Mouse (Mus musculus): ENCODE measurements around the gene Hmgcl. TPM values are rescaled to one million over a fixed set of nuclear protein-coding genes. Genes with fewer than 3 reads are reported as not detected.

Hmgcl gene
- polyA plus RNA-seq, 1 experiment from 2014 or later = 80.2 TPM

- no peak overlapping the region for H3K4me3 ChIP-seq (replicated peaks)
- H3K4me1 ChIP-seq = peaks cover 10% of the 10 kb centered on the region
- no peaks in the 10 kb centered on the region for H3K27me3 ChIP-seq
- H3K36me3 ChIP-seq = peaks cover 9% of the 10 kb centered on the region
- H3K4me2 ChIP-seq = no peak overlapping the region
- no peak for ATAC-seq (replicated peaks; ENCODE audit: low FRiP score)
- H3K9me3 ChIP-seq (replicated peaks) = no peaks in the 10 kb centered on the region
- 67% methylated on average over 13 of the region's 13 CpGs for WGBS
- no peak overlapping the region for H3K9ac ChIP-seq
- no peak overlapping the region for H3K27ac ChIP-seq
These were observed 27.5 kb upstream of the Hmgcl start for GRCm38 (mm10) chr4:135918635-135919279.

- Histone ChIP-seq H3K27ac (no peak overlapping the region), H3K4me1 (peaks cover 10% of the 10 kb centered on the region), H3K4me2 (no peak overlapping the region), H3K4me3 (replicated peaks) (no peak overlapping the region), H3K27me3 (no peaks in the 10 kb centered on the region), H3K9ac (no peak overlapping the region), H3K9me3 (replicated peaks) (no peaks in the 10 kb centered on the region), H3K36me3 (peaks cover 13% of the 10 kb centered on the region)
- no peak for ATAC-seq (replicated peaks; ENCODE audit: low FRiP score)
- 88% methylated on average over 3 of the region's 3 CpGs for WGBS
These were observed 27.0 kb upstream of the Hmgcl start for GRCm38 (mm10) chr4:135919280-135919639.

DNA sequence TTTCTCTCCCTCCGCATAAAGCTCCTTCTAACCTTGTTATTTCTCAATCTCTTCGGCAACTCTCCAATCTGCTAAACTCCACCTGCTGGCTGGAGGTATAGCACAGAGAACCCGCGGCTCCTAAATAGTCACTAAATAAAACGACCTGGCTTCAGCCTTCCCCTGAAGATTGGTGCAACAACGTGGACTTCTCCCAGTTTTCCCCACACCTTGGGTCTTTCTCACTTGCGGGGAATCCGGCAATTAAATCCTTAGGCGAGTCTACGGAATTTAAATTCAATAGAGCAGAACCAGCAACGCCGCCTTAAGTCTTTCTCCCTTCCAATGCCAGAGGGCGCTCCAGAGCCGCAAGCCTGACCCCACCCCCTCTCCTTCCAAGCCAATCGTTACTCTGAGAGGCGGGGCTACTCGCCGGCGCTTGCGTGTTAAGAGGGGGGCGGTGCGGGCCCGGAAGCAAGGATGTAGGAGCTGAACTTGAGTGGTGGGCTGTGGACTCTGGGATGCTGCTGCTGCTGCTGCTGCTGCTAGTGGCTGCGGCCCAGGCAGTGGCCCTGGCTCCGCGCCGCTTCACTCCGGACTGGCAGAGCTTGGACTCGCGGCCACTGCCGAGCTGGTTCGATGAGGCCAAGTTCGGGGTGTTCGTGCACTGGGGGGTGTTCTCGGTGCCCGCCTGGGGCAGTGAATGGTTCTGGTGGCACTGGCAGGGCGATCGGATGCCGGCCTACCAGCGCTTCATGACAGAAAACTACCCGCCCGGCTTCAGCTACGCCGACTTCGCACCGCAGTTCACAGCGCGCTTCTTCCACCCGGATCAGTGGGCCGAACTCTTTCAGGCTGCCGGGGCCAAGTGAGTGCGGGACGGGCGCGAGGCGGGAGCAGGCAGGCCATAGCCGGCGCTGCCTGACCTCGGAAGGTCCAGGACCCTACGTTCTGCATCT lies 25.7 kb upstream of the Hmgcl start, which contains the start of gene Fuca1:
TSS of gene Fuca1 (plus strand) at position 432 of the 938 bp plus-strand sequence.
- ATAC-seq (replicated peaks; ENCODE audit: low FRiP score) = peak; percentile 97
- Histone ChIP-seq H3K9me3 (replicated peaks) (no peaks in the 10 kb centered on the region), H3K4me3 (replicated peaks) (peak within 1 kb of the TSS; percentile 83), H3K36me3 (peaks cover 20% of the 10 kb centered on the region), H3K27me3 (no peaks in the 10 kb centered on the region), H3K9ac (peak within 1 kb of the TSS; percentile 76), H3K27ac (peak within 1 kb of the TSS; percentile 89), H3K4me2 (peak within 1 kb of the TSS; percentile 92), H3K4me1 (peaks cover 10% of the 10 kb centered on the region)
- WGBS = 2% methylated on average over 60 of the region's 60 CpGs

DNA sequence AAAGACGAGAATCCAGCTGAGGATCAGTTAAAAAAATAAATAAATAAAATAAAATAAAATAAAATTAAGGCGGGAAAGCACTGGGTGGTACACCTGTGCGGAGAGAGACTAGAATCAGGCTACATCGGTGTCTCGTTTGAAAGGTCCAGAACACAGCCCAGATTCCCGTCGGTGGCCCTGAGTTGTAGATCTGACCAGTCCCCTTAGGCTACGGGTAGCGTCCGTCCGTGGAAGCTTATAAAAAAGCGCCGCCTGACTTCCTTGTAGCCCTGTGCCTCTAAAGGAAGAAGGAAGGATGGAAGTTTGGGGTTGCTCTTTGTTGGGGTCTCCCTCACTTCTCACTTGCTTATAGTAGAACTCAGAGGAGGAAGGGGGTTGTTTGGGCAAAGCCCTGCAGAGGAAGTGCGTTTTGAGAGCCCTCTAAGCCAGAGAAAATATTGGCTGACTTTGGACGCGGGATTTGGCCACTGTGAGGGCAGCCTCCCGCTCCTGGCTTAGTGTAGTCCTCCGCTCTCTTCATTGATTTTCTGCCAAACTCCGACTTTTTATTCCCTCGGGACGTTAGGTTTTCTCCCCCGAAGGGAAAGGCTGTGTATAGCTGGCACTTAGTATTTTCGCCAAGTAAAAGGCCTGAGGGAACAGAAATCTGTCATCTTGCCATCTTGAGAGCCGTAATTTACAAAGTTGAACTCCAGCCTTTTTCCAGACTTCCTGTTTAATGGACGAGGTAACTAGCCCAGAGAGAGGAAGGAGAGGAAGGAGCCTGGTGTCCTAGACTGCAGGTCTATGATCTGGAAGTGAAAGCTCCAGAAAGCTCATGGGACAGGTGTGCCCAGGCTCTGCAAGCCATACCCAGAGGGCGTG lies 24.8 kb upstream of the Hmgcl start:
- WGBS = 4% methylated on average over 26 of the region's 26 CpGs
- peak overlapping the region; percentile 89 for H3K27ac ChIP-seq
- H3K4me3 ChIP-seq (replicated peaks) = peak overlapping the region; percentile 83
- H3K36me3 ChIP-seq = peaks cover 29% of the 10 kb centered on the region
- no peaks in the 10 kb centered on the region for H3K27me3 ChIP-seq
- no peaks in the 10 kb centered on the region for H3K9me3 ChIP-seq (replicated peaks)
- no peak for ATAC-seq (replicated peaks; ENCODE audit: low FRiP score)
- peak overlapping the region; percentile 76 for H3K9ac ChIP-seq
- peaks cover 10% of the 10 kb centered on the region for H3K4me1 ChIP-seq
- peak overlapping the region; percentile 92 for H3K4me2 ChIP-seq

DNA sequence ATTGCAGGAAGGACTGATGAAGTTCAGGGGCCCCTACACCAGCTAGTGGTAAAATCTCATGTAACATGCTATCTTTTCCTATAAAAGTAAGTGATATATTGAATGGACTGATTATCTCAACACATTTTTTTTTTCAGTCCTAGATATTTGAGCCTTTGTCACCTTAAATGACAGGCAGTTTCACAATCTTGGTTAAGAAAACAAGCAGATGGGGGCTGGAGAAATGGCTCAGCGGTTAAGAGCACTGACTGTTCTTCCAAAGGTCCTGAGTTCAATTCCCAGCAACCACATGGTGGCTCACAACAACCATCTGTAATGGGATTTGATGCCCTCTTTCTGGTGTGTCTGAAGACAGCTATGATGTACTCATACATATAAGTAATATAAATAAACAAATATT lies 24.1 kb upstream of the Hmgcl start:
- Histone ChIP-seq H3K27ac (0 out of 2 replicates have a peak overlapping the region, but pooled peaks have one; percentile 89), H3K36me3 (peaks cover 31% of the 10 kb centered on the region), H3K9ac (peak overlapping the region; percentile 76; the same call in 1 of the 2 replicates), H3K27me3 (no peaks in the 10 kb centered on the region), H3K4me1 (peaks cover 10% of the 10 kb centered on the region), H3K9me3 (replicated peaks) (no peaks in the 10 kb centered on the region), H3K4me2 (peak overlapping the region; percentile 92), H3K4me3 (replicated peaks) (peak overlapping the region; percentile 83; the same call in 1 of the 2 replicates)
- no peak for ATAC-seq (replicated peaks; ENCODE audit: low FRiP score)
- 52% methylated on average over 1 of the region's 1 CpGs for WGBS

DNA sequence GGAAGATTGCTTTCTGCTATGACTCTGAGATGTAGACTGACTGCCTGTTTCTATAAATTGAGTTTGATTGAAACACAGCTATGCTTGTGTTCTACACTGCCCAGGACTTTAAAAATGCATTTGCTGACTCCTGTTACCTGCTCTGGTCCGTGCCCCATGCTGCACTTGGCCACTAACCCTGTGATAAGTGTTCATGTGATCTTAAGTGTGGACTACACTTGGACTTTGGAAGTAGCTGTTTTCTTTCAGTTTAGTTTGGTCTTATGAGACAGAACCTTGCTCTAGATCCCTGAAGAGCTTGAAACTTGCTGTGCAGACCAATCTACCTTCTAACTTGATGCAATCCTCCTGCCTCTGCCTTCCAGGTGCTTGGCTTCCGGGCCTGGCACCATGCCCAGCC lies 21.8 kb upstream of the Hmgcl start:
- H3K9me3 ChIP-seq (replicated peaks) = no peaks in the 10 kb centered on the region
- H3K4me2 ChIP-seq = no peak overlapping the region
- 90% methylated on average over 2 of the region's 2 CpGs for WGBS
- ATAC-seq (replicated peaks; ENCODE audit: low FRiP score) = no peak
- H3K27ac ChIP-seq = no peak overlapping the region
- H3K4me1 ChIP-seq = peaks cover 10% of the 10 kb centered on the region
- no peaks in the 10 kb centered on the region for H3K27me3 ChIP-seq
- H3K36me3 ChIP-seq = peaks cover 37% of the 10 kb centered on the region
- H3K4me3 ChIP-seq (replicated peaks) = no peak overlapping the region
- no peak overlapping the region for H3K9ac ChIP-seq

GRCm38 (mm10) chr4:135925341-135925740 lies 20.9 kb upstream of the Hmgcl start:
- H3K36me3 ChIP-seq = peaks cover 44% of the 10 kb centered on the region
- H3K4me2 ChIP-seq = no peak overlapping the region
- no peak overlapping the region for H3K4me3 ChIP-seq (replicated peaks)
- no peaks in the 10 kb centered on the region for H3K9me3 ChIP-seq (replicated peaks)
- H3K27me3 ChIP-seq = no peaks in the 10 kb centered on the region
- peaks cover 10% of the 10 kb centered on the region for H3K4me1 ChIP-seq
- 93% methylated on average over 5 of the region's 5 CpGs for WGBS
- H3K9ac ChIP-seq = no peak overlapping the region
- no peak overlapping the region for H3K27ac ChIP-seq
- ATAC-seq (replicated peaks; ENCODE audit: low FRiP score) = no peak

- Histone ChIP-seq H3K4me3 (replicated peaks) (no peak overlapping the region), H3K4me1 (peaks cover 9% of the 10 kb centered on the region), H3K27ac (no peak overlapping the region), H3K27me3 (no peaks in the 10 kb centered on the region), H3K4me2 (no peak overlapping the region), H3K9me3 (replicated peaks) (no peaks in the 10 kb centered on the region), H3K9ac (no peak overlapping the region), H3K36me3 (peaks cover 54% of the 10 kb centered on the region)
- 86% methylated on average over 10 of the region's 10 CpGs for WGBS
- ATAC-seq (replicated peaks; ENCODE audit: low FRiP score) = no peak
These were observed 19.9 kb upstream of the Hmgcl start for GRCm38 (mm10) chr4:135926195-135926808.

GRCm38 (mm10) chr4:135926861-135927260 lies 19.4 kb upstream of the Hmgcl start:
- Histone ChIP-seq H3K27ac (no peak overlapping the region), H3K9ac (no peak overlapping the region), H3K9me3 (replicated peaks) (no peaks in the 10 kb centered on the region), H3K4me1 (peaks cover 4% of the 10 kb centered on the region), H3K36me3 (peaks cover 58% of the 10 kb centered on the region), H3K4me3 (replicated peaks) (no peak overlapping the region), H3K4me2 (no peak overlapping the region), H3K27me3 (no peaks in the 10 kb centered on the region)
- 87% methylated on average over 3 of the region's 3 CpGs for WGBS
- ATAC-seq (replicated peaks; ENCODE audit: low FRiP score) = no peak

DNA sequence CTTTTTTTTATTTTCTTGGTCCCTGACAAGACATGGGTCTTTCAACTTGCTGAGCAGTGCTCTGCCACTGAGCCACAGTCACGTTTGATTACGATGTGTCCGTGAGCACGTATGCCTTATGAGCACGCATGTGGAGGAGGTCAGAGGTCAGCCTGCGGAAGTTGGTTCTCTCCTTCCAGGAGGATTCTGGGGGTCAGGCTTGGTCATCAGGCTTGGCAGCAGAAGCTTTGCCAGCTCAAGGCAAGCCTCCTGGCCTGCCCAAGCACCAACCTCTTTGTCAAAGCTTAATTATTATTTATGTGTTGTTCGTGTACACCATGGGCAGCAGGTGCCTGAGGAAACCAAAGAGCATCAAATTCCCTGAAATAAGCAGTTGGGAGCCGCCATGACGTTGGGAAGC lies 17.9 kb upstream of the Hmgcl start:
- no peaks in the 10 kb centered on the region for H3K27me3 ChIP-seq
- H3K4me2 ChIP-seq = no peak overlapping the region
- no peaks in the 10 kb centered on the region; the same call in 1 of the 2 replicates for H3K4me1 ChIP-seq
- 78% methylated on average over 9 of the region's 9 CpGs for WGBS
- ATAC-seq (replicated peaks; ENCODE audit: low FRiP score) = no peak
- H3K27ac ChIP-seq = no peak overlapping the region
- H3K4me3 ChIP-seq (replicated peaks) = no peak overlapping the region
- H3K9ac ChIP-seq = no peak overlapping the region
- H3K36me3 ChIP-seq = peaks cover 66% of the 10 kb centered on the region
- H3K9me3 ChIP-seq (replicated peaks) = no peaks in the 10 kb centered on the region

GRCm38 (mm10) chr4:135929405-135929804 lies 16.8 kb upstream of the Hmgcl start:
- no peak overlapping the region for H3K27ac ChIP-seq
- H3K9ac ChIP-seq = no peak overlapping the region
- no peaks in the 10 kb centered on the region for H3K9me3 ChIP-seq (replicated peaks)
- H3K4me2 ChIP-seq = no peak overlapping the region
- H3K36me3 ChIP-seq = peaks cover 66% of the 10 kb centered on the region
- H3K4me3 ChIP-seq (replicated peaks) = no peak overlapping the region
- no peaks in the 10 kb centered on the region for H3K27me3 ChIP-seq
- no peaks in the 10 kb centered on the region; the same call in 1 of the 2 replicates for H3K4me1 ChIP-seq
- no peak for ATAC-seq (replicated peaks; ENCODE audit: low FRiP score)
- WGBS = 90% methylated on average over 5 of the region's 5 CpGs

All from kidney, embryonic 15.5 days (tissue).